Mouse (Mus musculus): ENCODE data around the gene Pigs. TPM values are rescaled to one million over a fixed set of nuclear protein-coding genes. Genes with fewer than 3 reads are reported as not detected.

The Pigs gene
- total RNA-seq, 2 experiments from 2014 or later = 23.5 to 23.9 TPM

- DNase-seq = no peak
- intact Hi-C loops (cut with DNase I) = no loop called here
Observed at GRCm38 (mm10) chr11:78358330-78359007, 30.3 kb downstream of the Pigs start.

DNA sequence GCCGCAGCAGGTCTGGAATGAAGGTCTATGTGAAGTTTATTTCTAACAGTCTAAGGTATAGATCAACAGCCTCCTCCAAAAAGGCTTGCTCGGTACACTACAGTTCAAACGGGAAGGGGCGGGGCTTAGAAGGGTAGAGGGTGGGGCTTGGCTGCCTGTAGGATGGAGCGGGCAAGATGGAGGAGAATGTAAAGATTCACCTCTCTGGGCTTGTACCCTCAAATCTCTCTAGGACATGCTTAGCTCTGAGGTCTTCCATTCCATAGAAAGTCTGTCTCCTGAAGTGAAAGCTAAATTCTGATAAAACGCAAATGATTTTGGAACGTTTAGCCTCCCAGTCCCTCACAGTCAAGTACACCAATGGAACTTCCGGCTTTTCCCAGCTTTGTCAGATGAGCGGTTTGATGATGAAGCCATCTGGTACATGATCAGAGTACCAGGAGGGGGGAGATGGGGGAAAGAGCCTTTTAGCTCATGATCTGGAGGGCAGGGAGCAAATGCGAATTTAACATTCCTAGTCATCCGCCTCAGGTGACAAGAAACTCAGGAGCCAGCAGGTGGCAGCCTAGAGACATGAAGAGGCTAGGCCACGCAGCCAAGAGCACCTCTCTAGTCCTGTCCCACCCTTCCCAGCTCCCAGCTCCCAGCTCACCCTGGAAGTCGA, 32.0 kb downstream of the Pigs start:
- peak; percentile 69 to 78 for DNase-seq
- intact Hi-C loops (cut with DNase I) = loop anchor here (1.0 to 5.0 kb wide), 2 partner anchors 39 to 92 kb away; no protein-coding TSS in a partner anchor

- intact Hi-C loops (cut with DNase I) = loop anchor here (1.0 to 5.0 kb wide), 2 partner anchors 39 to 92 kb away; no protein-coding TSS in a partner anchor
Observed at GRCm38 (mm10) chr11:78360789-78361131, 32.5 kb downstream of the Pigs start.

GRCm38 (mm10) chr11:78363309-78364007, 35.2 kb downstream of the Pigs start:
- no peak for DNase-seq
- intact Hi-C loops (cut with DNase I) = loop anchor here (5.0 kb wide), 1 partner anchor 89 kb away; no protein-coding TSS in a partner anchor

More at GRCm38 (mm10) chr11:78360789-78361131, 32.5 kb downstream of the Pigs start:
- no peak for DNase-seq

GRCm38 (mm10) chr11:78364103-78364502, 35.9 kb downstream of the Pigs start:
- intact Hi-C loops (cut with DNase I) = loop anchor here (5.0 kb wide), 1 partner anchor 88 kb away; no protein-coding TSS in a partner anchor
- no peak for DNase-seq

DNA sequence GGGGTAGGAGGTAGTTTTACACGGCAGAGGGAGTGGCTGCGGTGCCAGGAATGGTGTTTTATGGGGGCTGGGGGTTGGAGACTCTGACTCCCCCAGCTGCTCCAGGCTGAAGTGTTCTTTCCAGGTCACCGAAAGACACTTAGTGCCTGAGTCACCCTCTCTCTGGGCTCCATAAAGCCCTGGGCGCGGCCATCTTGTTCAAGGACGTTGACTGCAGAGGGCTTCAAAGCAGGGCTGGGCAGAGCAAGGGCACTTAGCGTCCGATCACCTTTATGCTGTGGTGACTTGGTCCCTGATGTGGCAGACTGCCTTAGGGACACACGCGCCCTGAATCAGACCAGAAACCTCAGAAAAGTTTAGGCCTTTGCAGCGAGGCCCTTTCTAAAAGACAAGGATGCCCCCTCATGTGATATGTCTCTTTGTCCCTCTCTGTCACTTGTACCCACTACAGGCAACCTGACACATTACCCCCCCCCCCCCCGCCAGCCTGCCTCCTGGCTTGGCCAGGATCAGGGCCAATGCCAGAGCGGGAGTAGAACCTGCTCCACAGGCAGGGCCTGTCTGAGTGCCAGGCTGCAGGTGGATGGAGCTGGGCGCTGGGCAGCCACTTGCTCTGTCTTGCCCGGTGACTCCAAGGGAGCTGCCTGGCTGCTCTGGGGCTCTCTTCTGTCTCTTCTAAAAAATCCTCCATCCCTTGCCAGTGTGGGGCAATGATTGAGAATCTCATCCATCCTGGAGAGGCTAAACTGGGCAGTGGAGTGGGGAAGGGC, 39.4 kb downstream of the Pigs start:
- intact Hi-C loops (cut with DNase I) = no loop called here
- no peak for DNase-seq

DNA sequence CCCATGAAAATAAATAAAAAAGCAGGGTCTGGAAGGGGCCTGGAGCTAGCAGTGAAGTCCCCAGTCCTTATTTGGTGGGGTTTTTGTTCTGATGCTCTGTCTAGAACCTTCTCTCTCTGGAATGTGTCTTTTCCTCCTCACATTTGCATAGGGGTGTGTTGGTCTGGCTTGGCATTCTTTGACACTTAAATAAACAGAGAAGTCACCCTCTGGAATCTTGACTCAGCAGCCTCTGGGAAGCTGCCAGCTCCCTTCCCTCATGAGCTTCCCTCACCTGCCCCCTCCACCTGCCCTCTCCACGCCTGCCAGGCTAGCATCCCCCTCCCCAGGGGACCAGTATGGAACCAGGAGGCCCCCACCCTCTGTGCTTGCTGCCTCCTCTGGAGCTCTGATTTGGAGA, 42.2 kb downstream of the Pigs start:
- no peak for DNase-seq
- intact Hi-C loops (cut with DNase I) = no loop called here

DNA sequence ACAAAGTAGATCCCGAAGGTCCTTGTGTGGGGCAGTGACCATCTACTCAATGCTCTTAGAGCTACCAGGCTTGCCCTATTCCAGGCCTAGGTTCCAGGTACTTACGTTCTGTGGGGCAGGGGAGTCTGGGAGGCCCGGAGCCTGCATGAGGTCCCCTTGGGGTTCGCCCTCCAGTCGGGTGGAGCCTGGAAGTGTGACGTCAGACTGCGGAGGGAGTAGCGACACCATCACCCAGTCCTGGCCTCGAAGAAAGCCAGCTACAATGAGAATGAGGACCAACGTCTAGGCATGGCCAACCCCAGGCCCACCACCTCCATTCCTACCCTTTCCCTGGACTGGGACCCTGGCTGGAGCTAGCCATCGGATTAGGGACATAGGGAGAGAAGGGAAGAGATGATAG, 43.5 kb downstream of the Pigs start:
- DNase-seq = no peak
- intact Hi-C loops (cut with DNase I) = no loop called here

DNA sequence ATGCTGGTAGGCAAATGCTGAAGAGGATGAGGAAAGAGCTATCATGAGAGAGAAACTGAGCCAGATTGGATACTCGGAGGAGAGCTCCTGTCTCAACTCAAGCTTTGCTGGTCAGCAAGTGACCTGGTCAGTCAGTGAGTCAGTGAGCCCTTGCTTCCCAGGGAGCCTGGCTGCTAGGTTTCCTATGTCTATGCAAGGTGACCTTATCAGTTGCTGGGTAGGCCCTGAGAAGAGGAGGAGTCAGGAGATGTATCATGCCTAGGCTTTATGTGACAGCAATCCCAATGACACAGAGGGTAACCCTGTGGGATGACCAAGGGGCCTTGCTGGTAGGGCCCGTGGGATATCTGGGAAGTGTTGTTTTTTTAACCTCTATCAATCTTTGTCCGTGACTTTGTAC, 44.0 kb downstream of the Pigs start:
- intact Hi-C loops (cut with DNase I) = no loop called here
- no peak for DNase-seq

DNA sequence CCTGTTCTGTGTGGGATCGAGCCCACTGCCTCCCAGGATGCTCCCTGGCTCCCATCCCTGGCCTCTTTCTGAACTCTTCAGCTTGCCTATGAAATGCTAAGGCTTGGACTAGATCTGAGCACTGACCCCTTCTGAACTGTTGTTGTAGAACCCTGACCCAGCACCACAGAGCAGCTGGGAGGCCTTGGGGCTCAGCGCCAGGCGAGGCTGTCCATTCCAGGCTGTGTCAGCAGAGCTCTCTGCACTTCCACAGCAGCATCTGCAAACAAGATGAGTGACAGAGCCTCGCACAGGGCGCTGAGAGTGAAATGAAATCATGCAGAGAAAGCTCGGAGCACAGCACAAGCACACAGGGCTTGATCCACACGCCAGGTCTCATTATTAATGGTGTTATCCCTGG, 44.4 kb downstream of the Pigs start:
- intact Hi-C loops (cut with DNase I) = no loop called here
- DNase-seq = peak; percentile 38 to 54

- intact Hi-C loops (cut with DNase I) = no loop called here
- DNase-seq = no peak
Observed at GRCm38 (mm10) chr11:78374147-78374546, 45.9 kb downstream of the Pigs start.

GRCm38 (mm10) chr11:78377549-78378159, 49.4 kb downstream of the Pigs start:
- no peak for DNase-seq
- intact Hi-C loops (cut with DNase I) = no loop called here

- intact Hi-C loops (cut with DNase I) = no loop called here
- DNase-seq = no peak
Observed at GRCm38 (mm10) chr11:78380351-78380750, 52.1 kb downstream of the Pigs start.

DNA sequence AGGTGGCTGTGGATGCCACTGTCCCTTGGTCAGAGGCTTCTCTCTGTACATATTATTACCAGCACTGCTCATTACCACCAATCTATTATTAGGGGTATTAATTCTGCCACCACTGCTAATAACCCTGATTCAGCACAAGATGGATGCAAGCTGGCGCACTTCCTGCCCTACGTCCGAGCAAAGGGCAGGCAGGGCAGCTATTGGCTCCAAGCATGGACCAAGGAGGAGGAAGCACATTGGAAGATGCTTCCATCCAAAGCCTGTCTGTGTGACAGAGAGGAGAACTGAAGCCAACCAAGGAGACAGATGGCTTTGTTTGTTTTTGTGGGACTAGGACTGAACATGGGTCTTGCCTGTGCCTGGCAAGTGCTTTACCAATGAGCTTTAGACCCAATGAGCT, 52.8 kb downstream of the Pigs start:
- intact Hi-C loops (cut with DNase I) = no loop called here
- DNase-seq = no peak

GRCm38 (mm10) chr11:78382286-78382685, 54.1 kb downstream of the Pigs start:
- no peak for DNase-seq
- intact Hi-C loops (cut with DNase I) = no loop called here

GRCm38 (mm10) chr11:78382701-78383100, 54.5 kb downstream of the Pigs start:
- intact Hi-C loops (cut with DNase I) = no loop called here
- no peak for DNase-seq

- no peak for DNase-seq
- intact Hi-C loops (cut with DNase I) = no loop called here
Observed at GRCm38 (mm10) chr11:78385776-78386175, 57.6 kb downstream of the Pigs start.

GRCm38 (mm10) chr11:78386508-78387043, 58.4 kb downstream of the Pigs start, which contains the start of gene Foxn1:
Foxn1 (minus strand) TSS chr11:78386558.
- no peak for DNase-seq
- intact Hi-C loops (cut with DNase I) = no loop called here
